Mouse (Mus musculus) kidney, postnatal 0 days (tissue): Measurements from ENCODE around the gene Slc22a14. TPM values are rescaled to one million over a fixed set of nuclear protein-coding genes. Genes with fewer than 3 reads are reported as not detected.

Experiments used
- ATAC-seq: fragments of 200-750 bp; cut with Nextera tagmentation; replicated peaks from 2 replicates; pipeline ENCODE4 v1.8.0; 2017; ENCODE audit warnings: low read depth, moderate number of reproducible peaks, moderate TSS enrichment, moderate library complexity; ENCODE audit not compliant: low FRiP score
- DNase-seq: peaks from one replicate; pipeline ENCODE4 v3.0.0-alpha.2; 2016; ENCODE audit warnings: low spot score
- H3K27ac ChIP-seq: fragments of 300-500 bp; sonication (generic); 2 replicates; pipeline ENCODE4 v1.5.1; 2014; ENCODE audit warnings: mild to moderate bottlenecking
- H3K27me3 ChIP-seq: fragments of 300-500 bp; sonication (generic); 2 replicates; pipeline ENCODE4 v1.6.1; 2014; ENCODE audit warnings: low read length, mixed read lengths; ENCODE audit not compliant: insufficient read depth
- H3K36me3 ChIP-seq: fragments of 300-500 bp; sonication (generic); 2 replicates; pipeline ENCODE4 v1.6.1; 2014; ENCODE audit warnings: low read length, mixed read lengths; ENCODE audit not compliant: insufficient read depth
- H3K4me1 ChIP-seq: fragments of 300-500 bp; sonication (generic); replicated peaks from 2 replicates; pipeline ENCODE4 v1.6.1; 2014; ENCODE audit warnings: antibody characterized with exemption, low read length, mixed read lengths; ENCODE audit not compliant: insufficient read depth
- H3K4me2 ChIP-seq: fragments of 300-500 bp; sonication (generic); 2 replicates; pipeline ENCODE4 v1.6.1; 2014; ENCODE audit warnings: mild to moderate bottlenecking, low read length, moderate library complexity, mixed read lengths
- H3K4me3 ChIP-seq: fragments of 300-500 bp; sonication (generic); replicated peaks from 2 replicates; pipeline ENCODE4 v1.5.1; 2014; ENCODE audit warnings: low read depth, low read length
- H3K9ac ChIP-seq: fragments of 300-500 bp; sonication (generic); 2 replicates; pipeline ENCODE4 v1.6.1; 2014; ENCODE audit warnings: low read depth, low read length
- H3K9me3 ChIP-seq: fragments of 300-500 bp; sonication (generic); replicated peaks from 2 replicates; pipeline ENCODE4 v1.6.1; 2016; ENCODE audit warnings: low read length, inconsistent platforms, mixed read lengths
- CTCF ChIP-seq: IDR thresholded peaks from 2 replicates; pipeline ENCODE4 v1.5.1; 2016; ENCODE audit warnings: antibody characterized with exemption, low read depth, mild to moderate bottlenecking, moderate library complexity
- WGBS: fragments of 180-500 bp; shearing (Covaris S2); extraction: QIAGEN DNeasy Blood & Tissue Kit; methylation state at CpG from one replicate; pipeline ENCODE4 v1.1.7; 2014; 5-methylcytosine and 5-hydroxymethylcytosine counted together
- polyA plus RNA-seq: library from polyadenylated mRNA; unstranded; fragments of >200 nt; fragmentation: Nextera tagmentation; extraction: Ambion mirVana; gene quantifications from 2 replicates; pipeline ENCODE4 v1.2.1, GENCODE M21; 2015

Slc22a14 gene
- polyA plus RNA-seq, 1 experiment from 2014 or later, result 0.34 TPM

GRCm38 (mm10) chr9:119334834-119335233, 30.5 kb downstream of the Slc22a14 start:
- H3K4me2 ChIP-seq, result no peak overlapping the region
- H3K9ac ChIP-seq, result no peak overlapping the region
- 0 out of 2 replicates have a peak, but pooled peaks cover 9% of the 10 kb centered on the region for H3K36me3 ChIP-seq
- peak overlapping the region; percentile 32; the same call in 1 of the 2 replicates for H3K27ac ChIP-seq
- H3K27me3 ChIP-seq, result no peaks in the 10 kb centered on the region
- H3K4me3 ChIP-seq, result no peak overlapping the region
- WGBS, result 83% methylated on average over 2 of the region's 2 CpGs
- no peaks in the 10 kb centered on the region for H3K9me3 ChIP-seq
- no peak for TF ChIP-seq CTCF
- ATAC-seq (no peak), DNase-seq (no peak)
- peaks cover 6% of the 10 kb centered on the region; the same call in 1 of the 2 replicates for H3K4me1 ChIP-seq

- ATAC-seq, result no peak
- peak overlapping the region; percentile 32; the same call in 1 of the 2 replicates for H3K27ac ChIP-seq
- peak; percentile 13; the same call in 1 of the 2 replicates for TF ChIP-seq CTCF
Measured at GRCm38 (mm10) chr9:119334324-119334723, 31.0 kb downstream of the Slc22a14 start.

GRCm38 (mm10) chr9:119330186-119330963, 35.0 kb downstream of the Slc22a14 start:
- DNase-seq (no peak), ATAC-seq (no peak)
- no peaks in the 10 kb centered on the region; the same call in 1 of the 2 replicates for H3K4me1 ChIP-seq
- no peak overlapping the region for H3K4me3 ChIP-seq
- no peak overlapping the region for H3K9ac ChIP-seq
- no peaks in the 10 kb centered on the region for H3K9me3 ChIP-seq
- no peaks in the 10 kb centered on the region for H3K36me3 ChIP-seq
- WGBS, result 87% methylated on average over 15 of the region's 15 CpGs
- H3K4me2 ChIP-seq, result no peak overlapping the region
- no peaks in the 10 kb centered on the region for H3K27me3 ChIP-seq
- H3K27ac ChIP-seq, result no peak overlapping the region
- no peak for TF ChIP-seq CTCF

More at GRCm38 (mm10) chr9:119334324-119334723, 31.0 kb downstream of the Slc22a14 start:
- Histone ChIP-seq H3K4me1 (peaks cover 4% of the 10 kb centered on the region; the same call in 1 of the 2 replicates), H3K4me2 (no peak overlapping the region; the same call in 1 of the 2 replicates), H3K36me3 (0 out of 2 replicates have a peak, but pooled peaks cover 9% of the 10 kb centered on the region), H3K9me3 (no peaks in the 10 kb centered on the region), H3K4me3 (no peak overlapping the region), H3K9ac (no peak overlapping the region), H3K27me3 (no peaks in the 10 kb centered on the region)
- 48% methylated on average over 10 of the region's 10 CpGs for WGBS
- DNase-seq, result peak; percentile 66

- no peak for TF ChIP-seq CTCF
- H3K9me3 ChIP-seq, result no peaks in the 10 kb centered on the region
- H3K27ac ChIP-seq, result 0 out of 2 replicates have a peak overlapping the region, but pooled peaks have one; percentile 21
- WGBS, result 58% methylated on average over 3 of the region's 3 CpGs
- ATAC-seq (no peak), DNase-seq (peak; percentile 45)
- H3K27me3 ChIP-seq, result no peaks in the 10 kb centered on the region
- no peak overlapping the region for H3K9ac ChIP-seq
- no peak overlapping the region for H3K4me3 ChIP-seq
- no peak overlapping the region for H3K4me2 ChIP-seq
- H3K36me3 ChIP-seq, result no peaks in the 10 kb centered on the region
- H3K4me1 ChIP-seq, result no peaks in the 10 kb centered on the region
Measured at GRCm38 (mm10) chr9:119328488-119328887, 36.9 kb downstream of the Slc22a14 start.

- Histone ChIP-seq H3K9me3 (no peaks in the 10 kb centered on the region), H3K9ac (no peak overlapping the region), H3K4me3 (no peak overlapping the region), H3K36me3 (no peaks in the 10 kb centered on the region), H3K27ac (peak overlapping the region; percentile 92; the same call in 1 of the 2 replicates), H3K4me2 (no peak overlapping the region), H3K27me3 (no peaks in the 10 kb centered on the region), H3K4me1 (no peaks in the 10 kb centered on the region; the same call in 1 of the 2 replicates)
- ATAC-seq, result no peak
- 63% methylated on average over 1 of the region's 1 CpGs for WGBS
- TF ChIP-seq CTCF, result no peak
- DNase-seq, result no peak
Measured at GRCm38 (mm10) chr9:119324130-119324529, 41.2 kb downstream of the Slc22a14 start.

GRCm38 (mm10) chr9:119323260-119323645, 42.1 kb downstream of the Slc22a14 start:
- Histone ChIP-seq H3K27me3 (no peaks in the 10 kb centered on the region), H3K4me3 (peak overlapping the region; percentile 75), H3K4me1 (no peaks in the 10 kb centered on the region; the same call in 1 of the 2 replicates), H3K27ac (peak overlapping the region; percentile 92), H3K36me3 (no peaks in the 10 kb centered on the region), H3K4me2 (peak overlapping the region; percentile 85), H3K9me3 (no peaks in the 10 kb centered on the region), H3K9ac (peak overlapping the region; percentile 75; the same call in 1 of the 2 replicates)
- ATAC-seq, result no peak
- DNase-seq, result no peak
- 4% methylated on average over 9 of the region's 9 CpGs for WGBS
- TF ChIP-seq CTCF, result no peak
